Mouse (Mus musculus): ENCODE measurements around the gene Shisal1. TPM values are rescaled to one million over a fixed set of nuclear protein-coding genes. Genes with fewer than 3 reads are reported as not detected.

The Shisal1 gene
- total RNA-seq, 2 experiments from 2014 or later, result 31.5 to 42.0 TPM

Other genes starting within 250 kb of the Shisal1 start
- 10 to 100 TPM; 28.0 to 30.4 TPM for gene Parvb, start 215.1 kb downstream of the Shisal1 start, total RNA-seq (2021)
- gene Parvg, start 123.1 kb downstream of the Shisal1 start, total RNA-seq (2021), result 1 to 10 TPM; 2.1 to 2.7 TPM
- gene Rtl6, start 110.7 kb upstream of the Shisal1 start, total RNA-seq (2021), result 10 to 100 TPM; 63.2 to 69.6 TPM
- 10 to 100 TPM; 16.7 to 18.5 TPM for gene Prr5, start 222.5 kb upstream of the Shisal1 start, total RNA-seq (2021)

Data from left cerebral cortex, postnatal 4 days (tissue).